Mouse (Mus musculus): ENCODE measurements at regions not wholly inside any gene's neighbourhood (a gene's known extent, or its start where the extent isn't known, plus 50 kb on each side); places are given as distances from the start of the nearest gene placed in this dataset.

GRCm38 (mm10) chr17:45871666-45872653 lies 138.3 kb upstream of the 1600014C23Rik start:
- DNase-seq (ENCODE audit: low spot score in 2 of 2): no peak
- intact Hi-C loops (cut with DNase I): no loop called here

- DNase-seq (ENCODE audit: low spot score in 2 of 2): no peak
- intact Hi-C loops (cut with DNase I): no loop called here
These were observed 137.4 kb upstream of the 1600014C23Rik start for GRCm38 (mm10) chr17:45871067-45871466.

- intact Hi-C loops (cut with DNase I): no loop called here
- no peak for DNase-seq (ENCODE audit: low spot score in 2 of 2)
These were observed 135.6 kb upstream of the 1600014C23Rik start for GRCm38 (mm10) chr17:45869014-45869968.

- intact Hi-C loops (cut with DNase I): no loop called here
These were observed 134.9 kb upstream of the 1600014C23Rik start for GRCm38 (mm10) chr17:45868539-45868938.

GRCm38 (mm10) chr17:45867727-45868126 lies 134.1 kb upstream of the 1600014C23Rik start:
- intact Hi-C loops (cut with DNase I): no loop called here
- DNase-seq (ENCODE audit: low spot score in 2 of 2): no peak

More at GRCm38 (mm10) chr17:45868539-45868938, 134.9 kb upstream of the 1600014C23Rik start:
- no peak for DNase-seq (ENCODE audit: low spot score in 2 of 2)

- no peak for DNase-seq (ENCODE audit: low spot score in 2 of 2)
- intact Hi-C loops (cut with DNase I): no loop called here
These were observed 133.4 kb upstream of the 1600014C23Rik start for GRCm38 (mm10) chr17:45866876-45867652.

- no peak for DNase-seq (ENCODE audit: low spot score in 2 of 2)
- intact Hi-C loops (cut with DNase I): no loop called here
These were observed 132.7 kb upstream of the 1600014C23Rik start for GRCm38 (mm10) chr17:45866346-45866745.

- intact Hi-C loops (cut with DNase I): no loop called here
- no peak for DNase-seq (ENCODE audit: low spot score in 2 of 2)
These were observed 132.3 kb upstream of the 1600014C23Rik start for GRCm38 (mm10) chr17:45865944-45866343.

GRCm38 (mm10) chr17:45863471-45864205 lies 130.0 kb upstream of the 1600014C23Rik start:
- intact Hi-C loops (cut with DNase I): no loop called here
- no peak for DNase-seq (ENCODE audit: low spot score in 2 of 2)

GRCm38 (mm10) chr17:45863031-45863430 lies 129.4 kb upstream of the 1600014C23Rik start:
- intact Hi-C loops (cut with DNase I): no loop called here
- no peak for DNase-seq (ENCODE audit: low spot score in 2 of 2)

- DNase-seq (ENCODE audit: low spot score in 2 of 2): no peak
- intact Hi-C loops (cut with DNase I): no loop called here
These were observed 125.8 kb upstream of the 1600014C23Rik start for GRCm38 (mm10) chr17:45859441-45859840.

- intact Hi-C loops (cut with DNase I): no loop called here
- DNase-seq (ENCODE audit: low spot score in 2 of 2): no peak
These were observed 120.4 kb upstream of the 1600014C23Rik start for GRCm38 (mm10) chr17:45853931-45854653.

GRCm38 (mm10) chr17:45852402-45852801 lies 118.8 kb upstream of the 1600014C23Rik start:
- intact Hi-C loops (cut with DNase I): no loop called here

GRCm38 (mm10) chr17:45851723-45852396 lies 118.2 kb upstream of the 1600014C23Rik start:
- no peak for DNase-seq (ENCODE audit: low spot score in 2 of 2)
- intact Hi-C loops (cut with DNase I): no loop called here

More at GRCm38 (mm10) chr17:45852402-45852801, 118.8 kb upstream of the 1600014C23Rik start:
- DNase-seq (ENCODE audit: low spot score in 2 of 2): no peak

- intact Hi-C loops (cut with DNase I): no loop called here
- no peak for DNase-seq (ENCODE audit: low spot score in 2 of 2)
These were observed 117.3 kb upstream of the 1600014C23Rik start for GRCm38 (mm10) chr17:45850976-45851375.

GRCm38 (mm10) chr17:45850174-45850573 lies 116.5 kb upstream of the 1600014C23Rik start:
- intact Hi-C loops (cut with DNase I): no loop called here
- no peak for DNase-seq (ENCODE audit: low spot score in 2 of 2)

- intact Hi-C loops (cut with DNase I): no loop called here
- peak in 1 of 2 experiments; percentile 18 for DNase-seq (ENCODE audit: low spot score in 2 of 2)
These were observed 115.0 kb upstream of the 1600014C23Rik start for GRCm38 (mm10) chr17:45848605-45849004.
